Mouse (Mus musculus): ENCODE measurements at regions not wholly inside any gene's neighbourhood (a gene's known extent, or its start where the extent isn't known, plus 50 kb on each side); places are given as distances from the start of the nearest gene placed in this dataset.

- peak; percentile 82 for DNase-seq (ENCODE audit: low read depth, low spot score)
Observed at GRCm38 (mm10) chr10:81996742-81997536, 51.0 kb upstream of the Zfp873 start.
